Mouse (Mus musculus) intestine, embryonic 14.5 days (tissue): ENCODE measurements around the gene 7530416G11Rik. TPM values are rescaled to one million over a fixed set of nuclear protein-coding genes. Genes with fewer than 3 reads are reported as not detected.

ENCODE experiments used
- ATAC-seq: fragments of 200-750 bp; cut with Nextera tagmentation; replicated peaks from 2 replicates; pipeline ENCODE4 v1.8.0; 2017; ENCODE audit warnings: low read depth, moderate number of reproducible peaks, moderate TSS enrichment, moderate library complexity; ENCODE audit not compliant: low FRiP score, low TSS enrichment
- DNase-seq: peaks from one replicate; pipeline ENCODE4 v3.0.0-alpha.2; 2018; ENCODE audit warnings: low spot score
- H3K27ac ChIP-seq: fragments of 300-500 bp; sonication (generic); 2 replicates; pipeline ENCODE4 v1.5.1; 2014; ENCODE audit warnings: low read depth, mild to moderate bottlenecking, control low read depth
- H3K27me3 ChIP-seq: fragments of 300-500 bp; sonication (generic); replicated peaks from 2 replicates; pipeline ENCODE4 v1.6.1; 2014; ENCODE audit warnings: low read length, control low read depth; ENCODE audit not compliant: control insufficient read depth, insufficient read depth
- H3K36me3 ChIP-seq: fragments of 300-500 bp; sonication (generic); 2 replicates; pipeline ENCODE4 v1.6.1; 2014; ENCODE audit warnings: low read length, control low read depth; ENCODE audit not compliant: control insufficient read depth, insufficient read depth
- H3K4me1 ChIP-seq: fragments of 300-500 bp; sonication (generic); replicated peaks from 2 replicates; pipeline ENCODE4 v1.6.1; 2014; ENCODE audit warnings: low read length, control low read depth, mixed read lengths; ENCODE audit not compliant: control insufficient read depth, insufficient read depth
- H3K4me2 ChIP-seq: fragments of 300-500 bp; sonication (generic); 2 replicates; pipeline ENCODE4 v1.6.1; 2014; ENCODE audit warnings: low read length
- H3K4me3 ChIP-seq: fragments of 300-500 bp; sonication (generic); 2 replicates; pipeline ENCODE4 v1.5.1; 2014; ENCODE audit warnings: low read depth, low read length, control low read depth, mixed read lengths
- H3K9ac ChIP-seq: fragments of 300-500 bp; sonication (generic); 2 replicates; pipeline ENCODE4 v1.6.1; 2014; ENCODE audit warnings: mild to moderate bottlenecking, low read length
- H3K9me3 ChIP-seq: fragments of 300-500 bp; sonication (generic); 2 replicates; pipeline ENCODE4 v1.6.1; 2016; ENCODE audit warnings: low read length, control low read depth; ENCODE audit not compliant: control insufficient read depth
- WGBS: fragments of 180-500 bp; shearing (Covaris S2); extraction: QIAGEN DNeasy Blood & Tissue Kit; methylation state at CpG from one replicate; pipeline ENCODE4 v1.1.7; 2014; 5-methylcytosine and 5-hydroxymethylcytosine counted together
- polyA plus RNA-seq: library from polyadenylated mRNA; unstranded; fragments of >200 nt; fragmentation: Nextera tagmentation; extraction: Ambion mirVana; gene quantifications from 2 replicates; pipeline ENCODE4 v1.2.1, GENCODE M21; 2014

Gene 7530416G11Rik
- polyA plus RNA-seq, 1 experiment from 2014 or later: not detected

DNA sequence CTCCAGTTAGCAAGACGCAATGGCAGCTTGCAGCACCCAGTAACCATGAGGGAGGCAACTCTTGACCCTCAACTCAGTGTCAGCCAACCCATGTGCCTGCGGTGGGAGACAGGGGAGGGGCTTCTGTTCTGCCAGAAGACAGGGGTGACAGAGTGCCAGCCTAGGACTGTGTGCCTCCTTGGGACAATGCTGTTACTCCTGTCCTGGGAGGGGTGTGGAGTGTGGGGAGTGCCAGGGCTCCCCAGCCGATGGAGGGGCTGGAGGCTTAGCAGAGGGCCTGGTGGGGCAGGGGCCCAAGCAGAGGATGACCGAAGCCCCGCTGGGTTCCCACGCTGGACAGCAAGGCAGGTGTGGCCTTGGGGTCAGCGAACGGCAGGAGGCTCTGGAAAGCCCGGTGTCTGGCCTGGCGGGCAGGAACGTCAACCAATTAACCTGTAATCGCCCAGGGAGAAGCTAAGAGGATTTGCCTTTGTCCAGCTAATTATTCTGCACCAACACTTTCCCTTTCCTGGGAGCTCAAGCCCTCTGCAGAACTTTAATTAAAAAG, 21.4 kb upstream of the 7530416G11Rik start:
- DNase-seq (no peak), ATAC-seq (no peak)
- H3K27me3 ChIP-seq: no peaks in the 10 kb centered on the region
- no peak overlapping the region for H3K4me2 ChIP-seq
- WGBS: 37% methylated on average over 12 of the region's 12 CpGs
- no peaks in the 10 kb centered on the region for H3K9me3 ChIP-seq
- no peak overlapping the region for H3K9ac ChIP-seq
- peaks cover 12% of the 10 kb centered on the region for H3K4me1 ChIP-seq
- H3K36me3 ChIP-seq: no peaks in the 10 kb centered on the region
- H3K27ac ChIP-seq: no peak overlapping the region
- no peak overlapping the region for H3K4me3 ChIP-seq

DNA sequence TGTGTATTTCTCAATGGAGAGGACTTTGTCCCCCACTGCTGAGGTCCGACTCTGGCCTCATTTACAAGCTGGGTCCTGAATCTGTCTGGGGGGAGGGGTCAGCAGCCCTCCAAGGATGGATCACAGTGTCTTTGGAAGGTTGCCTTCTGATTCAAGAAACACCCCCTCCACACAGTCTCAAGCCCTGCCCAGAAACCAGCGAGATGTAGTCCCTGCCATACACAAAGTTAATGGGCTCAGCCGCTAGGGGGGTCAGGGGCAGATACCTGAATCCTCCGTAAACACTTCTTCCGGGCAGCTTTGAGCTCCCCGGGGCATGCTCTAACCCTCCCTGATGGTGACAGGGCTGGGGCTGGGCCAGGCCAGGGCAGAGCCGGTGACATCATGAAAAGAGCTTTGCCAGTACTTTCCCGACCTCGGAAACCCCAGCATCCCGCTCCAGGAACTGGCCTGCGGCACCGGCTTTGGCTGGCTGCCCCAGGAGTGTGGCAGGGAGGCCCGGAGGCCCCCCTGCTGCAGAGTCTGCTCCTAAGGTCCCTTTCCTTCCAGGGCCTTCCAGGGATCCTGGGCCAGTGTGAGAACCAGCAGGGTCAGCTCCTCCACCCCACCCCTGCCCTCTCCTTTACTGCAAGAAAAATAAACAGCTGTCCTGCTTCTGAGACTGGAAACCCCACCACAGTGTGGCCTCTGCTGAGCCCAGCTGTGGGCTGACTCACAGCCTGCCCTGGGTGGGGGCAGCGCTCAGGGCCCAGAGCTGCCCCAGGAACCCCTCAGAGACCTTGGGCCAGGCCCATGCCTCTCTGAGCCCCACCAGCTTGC, 20.4 kb upstream of the 7530416G11Rik start:
- peaks cover 12% of the 10 kb centered on the region for H3K4me1 ChIP-seq
- ATAC-seq (peak; percentile 62), DNase-seq (peak; percentile 71)
- no peaks in the 10 kb centered on the region for H3K36me3 ChIP-seq
- H3K4me2 ChIP-seq: peak overlapping the region; percentile 18; the same call in 1 of the 2 replicates
- H3K9ac ChIP-seq: no peak overlapping the region
- no peak overlapping the region for H3K27ac ChIP-seq
- H3K9me3 ChIP-seq: no peaks in the 10 kb centered on the region
- H3K27me3 ChIP-seq: no peaks in the 10 kb centered on the region
- WGBS: 7% methylated on average over 14 of the region's 14 CpGs
- no peak overlapping the region for H3K4me3 ChIP-seq

DNA sequence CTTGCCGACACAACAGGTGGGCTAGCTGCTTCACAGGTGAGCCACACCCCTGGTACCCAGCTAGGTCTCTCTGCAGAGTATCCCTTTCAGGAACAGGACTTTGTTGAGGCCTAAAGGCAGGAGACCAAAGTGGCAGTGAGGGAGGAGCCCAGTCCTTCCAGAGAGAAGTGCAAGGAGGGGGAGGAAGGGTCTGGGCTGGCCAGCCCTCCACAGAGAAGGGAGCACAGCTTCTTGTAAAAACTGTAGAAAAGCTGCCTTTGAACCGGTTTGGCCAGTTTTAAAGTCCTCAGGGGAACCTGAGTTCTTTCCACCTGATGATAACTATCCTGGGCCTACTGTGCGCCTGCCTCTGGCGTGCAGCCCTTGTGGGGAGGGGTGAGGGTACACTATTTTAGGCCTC, 16.4 kb upstream of the 7530416G11Rik start:
- Histone ChIP-seq H3K27me3 (no peaks in the 10 kb centered on the region), H3K9me3 (no peaks in the 10 kb centered on the region), H3K9ac (no peak overlapping the region), H3K36me3 (no peaks in the 10 kb centered on the region), H3K4me1 (peaks cover 12% of the 10 kb centered on the region), H3K4me2 (no peak overlapping the region), H3K27ac (no peak overlapping the region), H3K4me3 (no peak overlapping the region)
- ATAC-seq: peak; percentile 70; the same call in 1 of the 2 replicates
- DNase-seq: no peak
- WGBS: 49% methylated on average over 4 of the region's 4 CpGs

DNA sequence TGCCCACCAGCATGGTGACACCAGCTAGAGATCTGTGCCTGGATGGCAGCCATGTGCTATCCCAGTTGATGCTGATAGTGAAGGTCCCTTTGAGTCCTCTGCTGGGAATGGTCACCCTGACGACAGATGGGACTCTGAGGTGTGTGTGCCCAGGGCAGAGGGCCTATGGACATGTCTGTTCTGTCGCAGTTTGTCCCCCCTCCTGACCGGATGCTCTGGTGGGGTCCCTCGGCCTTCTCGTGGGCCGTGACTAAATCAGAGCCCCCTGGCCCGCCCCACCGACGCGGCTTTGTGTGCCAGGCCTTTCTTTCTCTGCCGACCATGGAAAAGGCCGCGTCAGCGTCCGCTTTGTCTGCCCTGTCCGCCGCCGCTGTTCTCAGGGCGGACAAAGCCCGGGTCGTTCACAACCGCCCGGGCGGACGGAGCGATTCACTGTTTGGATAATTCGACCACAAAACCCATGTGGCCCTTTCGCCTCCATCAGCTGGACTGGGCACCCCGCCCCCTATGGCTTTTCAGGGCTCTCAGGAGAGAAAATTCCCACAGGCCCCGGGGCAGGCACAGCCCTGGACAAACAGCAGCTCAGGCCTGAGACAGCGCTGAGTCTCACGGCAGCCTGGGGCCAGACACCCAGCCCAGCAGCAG, 4.5 kb upstream of the 7530416G11Rik start:
- H3K4me1 ChIP-seq: no peaks in the 10 kb centered on the region
- no peak for DNase-seq
- ATAC-seq: no peak
- H3K4me2 ChIP-seq: no peak overlapping the region
- no peaks in the 10 kb centered on the region for H3K36me3 ChIP-seq
- no peaks in the 10 kb centered on the region for H3K9me3 ChIP-seq
- H3K9ac ChIP-seq: no peak overlapping the region
- no peaks in the 10 kb centered on the region for H3K27me3 ChIP-seq
- H3K4me3 ChIP-seq: no peak overlapping the region
- H3K27ac ChIP-seq: no peak overlapping the region
- WGBS: 70% methylated on average over 32 of the region's 32 CpGs

DNA sequence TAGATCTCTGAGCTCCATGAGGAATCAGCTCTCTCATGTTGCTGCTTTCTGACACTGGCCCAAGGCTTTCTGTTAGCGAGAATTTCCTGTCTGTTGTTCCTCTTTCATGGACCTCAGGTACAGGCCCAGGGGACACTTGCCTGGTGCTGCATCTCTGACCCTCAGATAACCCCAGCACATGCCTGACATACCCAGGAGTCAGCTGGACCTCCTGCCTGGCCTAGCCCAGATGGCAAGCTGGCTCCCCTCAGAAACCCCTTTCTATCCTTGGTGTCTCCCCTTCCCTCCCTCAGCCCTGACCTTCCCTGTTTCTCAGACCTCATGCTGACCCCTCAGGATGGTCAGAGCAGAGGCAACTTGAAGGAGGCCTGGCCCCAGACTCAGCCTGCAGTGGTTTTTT, 3.7 kb upstream of the 7530416G11Rik start:
- no peak overlapping the region for H3K4me3 ChIP-seq
- H3K27ac ChIP-seq: no peak overlapping the region
- no peaks in the 10 kb centered on the region for H3K9me3 ChIP-seq
- DNase-seq: no peak
- ATAC-seq: no peak
- H3K27me3 ChIP-seq: no peaks in the 10 kb centered on the region
- H3K4me2 ChIP-seq: no peak overlapping the region
- no peaks in the 10 kb centered on the region for H3K36me3 ChIP-seq
- WGBS: 50% methylated on average over 1 of the region's 1 CpGs
- H3K9ac ChIP-seq: no peak overlapping the region
- H3K4me1 ChIP-seq: no peaks in the 10 kb centered on the region

DNA sequence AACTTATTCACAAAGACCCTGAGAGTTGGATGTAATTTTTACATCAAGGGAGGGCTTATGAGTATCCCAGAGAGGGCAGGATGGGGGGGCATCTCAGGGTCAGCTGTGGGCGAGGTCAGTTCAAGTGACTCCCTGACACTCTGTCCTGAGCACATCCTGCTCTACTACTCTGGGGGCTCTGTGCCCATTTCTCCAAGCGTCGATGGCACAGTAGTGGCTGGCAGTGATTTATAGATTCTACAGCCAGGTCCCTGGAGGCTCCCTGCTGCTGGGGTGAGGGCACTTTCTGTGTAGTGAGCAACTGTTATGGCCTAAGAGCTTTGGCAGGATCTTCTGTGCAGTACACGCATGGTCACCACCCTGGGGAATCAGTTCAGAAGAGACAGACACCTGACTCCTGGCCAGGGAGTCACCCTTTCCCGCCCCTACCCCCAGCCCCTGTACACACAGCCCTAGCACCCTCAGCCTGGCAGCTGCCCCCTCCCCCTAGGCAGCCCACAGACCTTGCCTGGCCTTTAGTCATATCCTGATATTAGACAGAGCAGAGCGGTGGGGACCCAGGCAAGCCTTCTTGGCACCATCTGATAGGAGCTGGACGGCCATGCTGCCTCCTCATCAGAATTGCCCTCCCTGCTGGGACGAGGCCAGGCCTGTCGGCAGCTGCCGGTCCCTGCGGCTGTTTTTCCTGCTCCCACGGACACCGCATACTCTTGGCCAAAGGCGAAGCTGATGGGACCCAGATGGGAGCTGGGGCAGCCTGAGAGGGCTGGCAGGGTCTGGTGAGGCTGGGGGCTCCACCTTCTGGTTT, 2.3 kb upstream of the 7530416G11Rik start:
- Histone ChIP-seq H3K9ac (no peak overlapping the region), H3K4me1 (no peaks in the 10 kb centered on the region), H3K27me3 (no peaks in the 10 kb centered on the region), H3K36me3 (no peaks in the 10 kb centered on the region), H3K27ac (no peak overlapping the region), H3K9me3 (no peaks in the 10 kb centered on the region), H3K4me3 (no peak overlapping the region), H3K4me2 (no peak overlapping the region)
- ATAC-seq (no peak), DNase-seq (no peak)
- 42% methylated on average over 14 of the region's 14 CpGs for WGBS

DNA sequence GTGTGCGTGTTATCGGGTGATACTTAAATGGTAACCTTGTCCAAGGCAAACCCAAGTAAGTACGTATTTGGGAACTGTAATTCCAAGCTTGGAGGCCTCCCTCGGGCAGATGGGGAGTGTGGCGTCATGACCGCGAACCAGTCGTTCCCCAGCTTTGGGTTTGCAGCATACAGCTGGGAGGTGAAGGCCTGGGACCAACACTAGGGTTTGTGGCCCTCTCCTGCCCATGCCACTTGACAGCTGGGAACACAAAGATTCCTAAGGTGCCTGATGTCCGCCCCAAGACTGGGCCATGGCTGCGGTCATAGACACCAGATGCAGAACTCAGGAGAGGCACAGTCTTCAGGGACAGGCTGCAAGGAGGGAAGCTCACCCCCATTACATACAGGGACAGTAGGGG, 2.8 kb downstream of the 7530416G11Rik start:
- DNase-seq: no peak
- Histone ChIP-seq H3K27ac (no peak overlapping the region), H3K27me3 (0 out of 2 replicates have a peak, but pooled peaks cover 3% of the 10 kb centered on the region), H3K9me3 (no peaks in the 10 kb centered on the region), H3K9ac (no peak overlapping the region), H3K36me3 (no peaks in the 10 kb centered on the region), H3K4me2 (no peak overlapping the region), H3K4me1 (no peaks in the 10 kb centered on the region), H3K4me3 (no peak overlapping the region)
- no peak for ATAC-seq
- WGBS: 84% methylated on average over 10 of the region's 10 CpGs

DNA sequence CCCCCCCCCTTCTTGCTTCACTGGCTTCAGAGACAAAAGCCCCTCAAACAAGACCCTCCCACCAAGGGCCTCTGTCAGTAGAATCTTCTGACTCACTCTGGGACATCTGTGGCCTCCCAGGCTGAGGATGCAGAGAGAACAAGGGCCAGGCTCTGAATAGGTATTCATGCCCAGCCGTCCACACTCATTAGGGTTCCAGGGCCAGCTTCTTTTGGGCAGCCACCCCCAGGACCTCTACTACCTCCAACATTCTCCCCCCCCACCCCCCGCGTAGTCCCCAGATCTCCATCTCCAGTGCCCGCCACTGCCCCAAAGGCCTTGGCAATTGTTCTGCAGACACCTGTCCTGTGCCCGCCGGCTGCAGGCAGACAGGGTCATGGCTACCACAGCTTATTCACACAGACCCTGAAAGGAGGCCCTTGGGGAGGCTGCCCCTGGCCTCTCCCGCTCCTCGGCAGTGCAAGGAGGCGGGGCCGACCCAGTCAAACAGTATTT, 5.0 kb downstream of the 7530416G11Rik start:
- Histone ChIP-seq H3K27ac (no peak overlapping the region), H3K9me3 (no peaks in the 10 kb centered on the region), H3K36me3 (no peaks in the 10 kb centered on the region), H3K27me3 (0 out of 2 replicates have a peak, but pooled peaks cover 3% of the 10 kb centered on the region), H3K4me2 (no peak overlapping the region), H3K9ac (no peak overlapping the region), H3K4me3 (no peak overlapping the region), H3K4me1 (no peaks in the 10 kb centered on the region)
- DNase-seq: no peak
- WGBS: 57% methylated on average over 10 of the region's 10 CpGs
- no peak for ATAC-seq
